Mouse (Mus musculus) bone marrow, adult 2 months (tissue): Measurements from ENCODE around the gene Abcc6. TPM values are rescaled to one million over a fixed set of nuclear protein-coding genes. Genes with fewer than 3 reads are reported as not detected.
"Not testable (repeated sequence)": the region's sequence is repeated elsewhere in the genome, so short reads cannot be mapped to it uniquely, and the experiment has no call there.

Source experiments
- H3K27ac ChIP-seq: fragments of 200-500 bp; 2 replicates; pipeline ENCODE4 v1.5.1; 2012; ENCODE audit warnings: low read depth, mild to moderate bottlenecking, control low read depth, inconsistent platforms, low read length; ENCODE audit not compliant: control insufficient read depth, poor library complexity, insufficient read depth
- H3K4me1 ChIP-seq: fragments of 200-500 bp; 2 replicates; pipeline ENCODE4 v1.6.1; 2011; ENCODE audit warnings: low read length; ENCODE audit not compliant: control insufficient read depth, insufficient read depth
- H3K4me3 ChIP-seq: fragments of 200-500 bp; replicated peaks from 2 replicates; pipeline ENCODE3; 2011; ENCODE audit warnings: mild to moderate bottlenecking, low read depth, low read length, control low read depth; ENCODE audit not compliant: control insufficient read depth
- CTCF ChIP-seq: fragments of 200-500 bp; IDR thresholded peaks from 2 replicates; pipeline ENCODE4 v1.5.1; 2011; ENCODE audit warnings: low read length, control low read depth; ENCODE audit not compliant: control insufficient read depth, insufficient read depth
- POLR2A ChIP-seq: fragments of 200-500 bp; IDR thresholded peaks from 2 replicates; pipeline ENCODE4 v1.6.1; 2011; ENCODE audit warnings: low read depth, mild to moderate bottlenecking, control low read depth, low read length, borderline replicate concordance; ENCODE audit not compliant: control insufficient read depth
- WGBS: fragments of 180-500 bp; shearing (Covaris S2); methylation state at CpG from one replicate; pipeline ENCODE4 v1.1.7; 2018; 5-methylcytosine and 5-hydroxymethylcytosine counted together
- polyA plus RNA-seq: library from polyadenylated mRNA; stranded (reverse); fragments of >200 nt; gene quantifications from 2 replicates; pipeline ENCODE4 v1.2.4, GENCODE M21; 2011; ENCODE audit warnings: low replicate concordance; ENCODE audit not compliant: missing spikeins, insufficient read depth, insufficient read length

Abcc6 gene
- polyA plus RNA-seq, 1 experiment, result 1.3 TPM

DNA sequence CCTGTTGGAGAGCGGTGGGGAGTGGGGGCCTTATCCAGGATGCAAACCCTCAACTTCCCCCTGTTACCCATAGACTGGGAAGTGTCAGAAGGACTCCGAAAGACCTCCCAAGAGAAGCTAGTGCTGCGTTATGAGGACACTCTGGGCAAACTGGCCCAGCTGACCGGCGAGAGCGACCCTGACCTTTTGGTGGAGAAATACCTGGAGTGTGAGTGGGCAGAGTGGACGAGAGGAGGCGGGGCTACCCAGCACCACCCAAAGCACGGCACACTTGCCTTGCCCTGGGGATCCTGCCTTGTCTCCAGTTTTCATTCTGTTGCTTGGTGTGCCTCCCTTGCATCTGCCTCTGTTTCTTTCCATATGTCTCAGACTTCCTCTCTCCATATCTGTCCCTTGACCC lies 88.1 kb downstream of the Abcc6 start:
- Histone ChIP-seq H3K27ac (no peak overlapping the region), H3K4me1 (no peaks in the 10 kb centered on the region), H3K4me3 (no peak overlapping the region)
- TF ChIP-seq CTCF (no peak), POLR2A (no peak)
- WGBS, result 85% methylated on average over 9 of the region's 9 CpGs

- no peak overlapping the region for H3K27ac ChIP-seq
- 51% methylated on average over 2 of the region's 2 CpGs for WGBS
- H3K4me1 ChIP-seq, result no peaks in the 10 kb centered on the region
- H3K4me3 ChIP-seq, result no peak overlapping the region
- TF ChIP-seq POLR2A, result no peak
- no peak for TF ChIP-seq CTCF
Observed at GRCm38 (mm10) chr7:45939836-45940235, 90.3 kb downstream of the Abcc6 start.

DNA sequence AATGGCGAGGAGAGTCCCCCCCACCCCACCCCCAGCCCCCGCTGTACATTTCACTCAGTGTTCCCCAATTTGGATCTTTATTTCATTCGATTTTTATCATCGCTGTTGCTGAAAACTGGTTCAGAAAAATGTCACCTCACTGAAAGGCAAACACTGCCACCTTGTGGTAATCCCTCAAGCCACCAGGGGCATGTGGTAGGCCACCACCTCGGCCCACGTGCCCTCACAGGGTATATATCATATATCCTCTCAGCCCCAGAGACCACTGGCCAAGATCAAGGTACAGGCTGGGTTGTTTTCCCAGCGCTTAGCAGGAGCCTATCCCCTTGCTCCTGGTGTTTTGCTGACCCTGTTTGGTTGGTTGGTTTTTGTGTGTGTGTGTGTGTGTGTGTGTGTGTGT lies 95.0 kb downstream of the Abcc6 start:
- H3K4me3 ChIP-seq, result no peak overlapping the region
- 9% methylated on average over 7 of the region's 7 CpGs for WGBS
- H3K4me1 ChIP-seq, result no peaks in the 10 kb centered on the region
- no peak overlapping the region for H3K27ac ChIP-seq
- TF ChIP-seq CTCF (peak; percentile 91), POLR2A (no peak)

- H3K27ac ChIP-seq, H3K4me1 ChIP-seq, H3K4me3 ChIP-seq: not testable (repeated sequence)
- WGBS, result 69% methylated on average over 12 of the region's 12 CpGs
Observed at GRCm38 (mm10) chr7:45933766-45934165, 96.3 kb downstream of the Abcc6 start.

DNA sequence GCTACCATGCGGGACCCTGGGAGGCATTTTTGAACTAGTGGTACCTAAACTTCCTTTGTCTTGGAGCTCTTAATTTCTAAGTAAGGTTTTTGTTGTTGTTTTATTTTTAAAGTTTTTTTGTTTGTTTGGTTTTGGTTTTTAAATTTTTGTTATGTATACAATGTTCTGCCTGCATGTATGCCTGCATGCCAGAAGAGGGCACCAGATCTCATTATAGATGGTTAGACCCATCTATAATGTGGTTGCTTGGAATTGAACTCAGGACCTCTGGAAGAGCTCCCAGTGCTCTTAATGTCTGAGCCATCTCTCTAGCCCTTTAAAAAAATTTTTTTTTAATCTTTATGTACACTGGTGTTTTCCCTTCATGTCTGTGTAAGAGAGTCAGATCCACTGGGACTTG lies 100.4 kb downstream of the Abcc6 start:
- Histone ChIP-seq H3K4me3 (no peak overlapping the region), H3K27ac (no peak overlapping the region), H3K4me1 (no peaks in the 10 kb centered on the region)
- WGBS, result 93% methylated on average over 1 of the region's 1 CpGs
- no peak for TF ChIP-seq POLR2A
- no peak for TF ChIP-seq CTCF

- Histone ChIP-seq H3K27ac (no peak overlapping the region), H3K4me1 (peaks cover 2% of the 10 kb centered on the region; the same call in 1 of the 2 replicates), H3K4me3 (no peak overlapping the region)
- TF ChIP-seq CTCF, result no peak
- TF ChIP-seq POLR2A, result no peak
- WGBS, result 84% methylated on average over 22 of the region's 23 CpGs
Observed at GRCm38 (mm10) chr7:45928626-45929295, 101.3 kb downstream of the Abcc6 start.

DNA sequence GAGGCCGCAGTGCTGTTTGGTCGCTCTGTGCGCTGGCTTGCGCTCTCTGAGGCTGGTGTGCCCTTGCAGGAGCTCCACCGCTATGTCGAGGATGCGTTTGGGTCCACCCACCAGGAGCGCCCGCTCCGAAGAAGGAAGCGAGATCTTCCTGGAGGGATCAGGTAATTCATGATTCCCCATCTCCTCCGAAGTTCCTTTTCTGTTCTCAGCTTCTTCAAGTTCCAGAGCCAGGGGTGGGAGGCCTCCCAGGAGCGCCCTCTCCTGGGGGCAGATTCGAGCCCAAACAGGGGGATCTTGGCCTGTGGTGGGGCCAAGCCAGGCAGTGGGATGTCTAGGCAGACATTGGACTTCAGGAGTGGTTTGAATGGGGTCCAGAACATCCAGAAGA lies 105.7 kb downstream of the Abcc6 start:
- TF ChIP-seq POLR2A, result no peak
- TF ChIP-seq CTCF, result peak; percentile 48; the same call in 1 of the 2 replicates
- 8% methylated on average over 14 of the region's 14 CpGs for WGBS
- H3K27ac ChIP-seq, result peak overlapping the region; percentile 90

GRCm38 (mm10) chr7:45923762-45924428 lies 106.2 kb downstream of the Abcc6 start, which contains the start of gene Ccdc114:
Ccdc114 (plus strand) TSS chr7:45924072.
- Histone ChIP-seq H3K27ac (peak within 1 kb of the TSS; percentile 90), H3K4me3 (peak within 1 kb of the TSS; percentile 73), H3K4me1 (peaks cover 14% of the 10 kb centered on the region)
- 2% methylated on average over 24 of the region's 24 CpGs for WGBS
- TF ChIP-seq POLR2A, result peak; percentile 79
- TF ChIP-seq CTCF, result no peak

More for the DNA sequence above, 105.7 kb downstream of the Abcc6 start:
- Histone ChIP-seq H3K4me1 (peaks cover 11% of the 10 kb centered on the region), H3K4me3 (peak overlapping the region; percentile 62)
